Mouse (Mus musculus) intestine, postnatal 0 days (tissue): ENCODE data around the gene Mid1. TPM values are rescaled to one million over a fixed set of nuclear protein-coding genes. Genes with fewer than 3 reads are reported as not detected.
A peak's percentile ranks its signal among the peaks of the same experiment; 100 is the strongest.

ENCODE experiments used
- ATAC-seq: fragments of 200-750 bp; cut with Nextera tagmentation; 2 replicates; pipeline ENCODE4 v1.8.0; 2017; ENCODE audit warnings: mild to moderate bottlenecking, moderate TSS enrichment, moderate library complexity
- H3K27ac ChIP-seq: fragments of 300-500 bp; sonication (generic); 2 replicates; pipeline ENCODE4 v1.5.1; 2014; ENCODE audit warnings: mild to moderate bottlenecking, low read depth, low read length, moderate library complexity
- H3K27me3 ChIP-seq: fragments of 300-500 bp; sonication (generic); replicated peaks from 2 replicates; pipeline ENCODE4 v1.6.1; 2014; ENCODE audit warnings: low read length, mixed read lengths; ENCODE audit not compliant: control insufficient read depth, insufficient read depth
- H3K36me3 ChIP-seq: fragments of 300-500 bp; sonication (generic); 2 replicates; pipeline ENCODE4 v1.6.1; 2014; ENCODE audit warnings: mild to moderate bottlenecking, moderate library complexity; ENCODE audit not compliant: control insufficient read depth, insufficient read depth
- H3K4me1 ChIP-seq: fragments of 300-500 bp; sonication (generic); replicated peaks from 2 replicates; pipeline ENCODE4 v1.6.1; 2014; ENCODE audit warnings: antibody characterized with exemption, low read length, mixed read lengths; ENCODE audit not compliant: control insufficient read depth, insufficient read depth
- H3K4me2 ChIP-seq: fragments of 300-500 bp; sonication (generic); replicated peaks from 2 replicates; pipeline ENCODE4 v1.6.1; 2014; ENCODE audit warnings: low read depth, mild to moderate bottlenecking, moderate library complexity
- H3K4me3 ChIP-seq: fragments of 300-500 bp; sonication (generic); 2 replicates; pipeline ENCODE4 v1.5.1; 2014; ENCODE audit warnings: low read depth, low read length
- H3K9ac ChIP-seq: fragments of 300-500 bp; sonication (generic); 2 replicates; pipeline ENCODE4 v1.6.1; 2014; ENCODE audit warnings: mild to moderate bottlenecking, low read depth, low read length
- H3K9me3 ChIP-seq: fragments of 300-500 bp; sonication (generic); 2 replicates; pipeline ENCODE4 v1.6.1; 2016; ENCODE audit warnings: mixed run types; ENCODE audit not compliant: control insufficient read depth
- CTCF ChIP-seq: sonication (generic); IDR thresholded peaks from 2 replicates; pipeline ENCODE4 v1.5.1; 2016; ENCODE audit warnings: low read depth, mild to moderate bottlenecking, control low read depth, antibody characterized with exemption, moderate library complexity
- WGBS: fragments of 180-500 bp; shearing (Covaris S2); extraction: QIAGEN DNeasy Blood & Tissue Kit; methylation state at CpG from one replicate; pipeline ENCODE4 v1.1.7; 2014; 5-methylcytosine and 5-hydroxymethylcytosine counted together
- polyA plus RNA-seq: library from polyadenylated mRNA; unstranded; fragments of >200 nt; fragmentation: Nextera tagmentation; extraction: Ambion mirVana; gene quantifications from 2 replicates; pipeline ENCODE4 v1.2.1, GENCODE M21; 2015

Gene Mid1
- 1.4 and 1.7 TPM in 2 replicates for polyA plus RNA-seq

GRCm38 (mm10) chrX:169685131-169685530 is at the start of gene Mid1:
Gene Mid1 (plus strand): TSS chrX:169685199.
- Histone ChIP-seq H3K36me3 (no peaks in the 10 kb centered on the region), H3K9ac (no peak within 1 kb of the TSS), H3K4me3 (peak within 1 kb of the TSS; percentile 20), H3K27me3 (no peaks in the 10 kb centered on the region), H3K4me1 (no peaks in the 10 kb centered on the region), H3K4me2 (peak within 1 kb of the TSS; percentile 53), H3K9me3 (no peaks in the 10 kb centered on the region), H3K27ac (no peak within 1 kb of the TSS)
- ATAC-seq, result no peak
- 24% methylated on average over 10 of the region's 10 CpGs for WGBS
- TF ChIP-seq CTCF, result no peak

GRCm38 (mm10) chrX:169673056-169673455 is 11.9 kb upstream of the Mid1 start:
- H3K9ac ChIP-seq, result no peak overlapping the region
- ATAC-seq, result no peak

GRCm38 (mm10) chrX:169676313-169676712 is 8.7 kb upstream of the Mid1 start:
- H3K4me3 ChIP-seq, result no peak overlapping the region
- TF ChIP-seq CTCF, result no peak
- H3K9me3 ChIP-seq, result no peaks in the 10 kb centered on the region
- H3K4me1 ChIP-seq, result no peaks in the 10 kb centered on the region
- no peak for ATAC-seq
- 41% methylated on average over 4 of the region's 4 CpGs for WGBS
- no peaks in the 10 kb centered on the region for H3K27me3 ChIP-seq
- H3K9ac ChIP-seq, result no peak overlapping the region
- no peak overlapping the region for H3K27ac ChIP-seq
- no peaks in the 10 kb centered on the region for H3K36me3 ChIP-seq
- no peak overlapping the region for H3K4me2 ChIP-seq

More at GRCm38 (mm10) chrX:169673056-169673455, 11.9 kb upstream of the Mid1 start:
- no peak for TF ChIP-seq CTCF
- Histone ChIP-seq H3K27me3 (no peaks in the 10 kb centered on the region), H3K9me3 (no peaks in the 10 kb centered on the region), H3K27ac (no peak overlapping the region), H3K4me2 (no peak overlapping the region), H3K36me3 (no peaks in the 10 kb centered on the region), H3K4me3 (no peak overlapping the region), H3K4me1 (no peaks in the 10 kb centered on the region)

- 27% methylated on average over 8 of the region's 8 CpGs for WGBS
- Histone ChIP-seq H3K9me3 (no peaks in the 10 kb centered on the region), H3K27me3 (no peaks in the 10 kb centered on the region), H3K36me3 (no peaks in the 10 kb centered on the region), H3K27ac (no peak overlapping the region), H3K4me1 (no peaks in the 10 kb centered on the region), H3K4me3 (peak overlapping the region; percentile 20; the same call in 1 of the 2 replicates), H3K4me2 (peak overlapping the region; percentile 53; the same call in 1 of the 2 replicates), H3K9ac (no peak overlapping the region)
- ATAC-seq, result no peak
- TF ChIP-seq CTCF, result no peak
Observed at GRCm38 (mm10) chrX:169685731-169686130, 732 bp downstream of the Mid1 start.

- no peak for ATAC-seq
- no peaks in the 10 kb centered on the region for H3K4me1 ChIP-seq
- no peaks in the 10 kb centered on the region for H3K27me3 ChIP-seq
- no peaks in the 10 kb centered on the region for H3K9me3 ChIP-seq
- no peak overlapping the region for H3K4me3 ChIP-seq
- H3K27ac ChIP-seq, result no peak overlapping the region
- 47% methylated on average over 2 of the region's 2 CpGs for WGBS
- no peak for TF ChIP-seq CTCF
- no peaks in the 10 kb centered on the region for H3K36me3 ChIP-seq
- no peak overlapping the region for H3K9ac ChIP-seq
- no peak overlapping the region for H3K4me2 ChIP-seq
Observed at GRCm38 (mm10) chrX:169691217-169691616, 6.2 kb downstream of the Mid1 start.

- no peak overlapping the region for H3K4me2 ChIP-seq
- H3K9me3 ChIP-seq, result no peaks in the 10 kb centered on the region
- no peaks in the 10 kb centered on the region for H3K36me3 ChIP-seq
- no peaks in the 10 kb centered on the region for H3K27me3 ChIP-seq
- H3K9ac ChIP-seq, result no peak overlapping the region
- H3K4me1 ChIP-seq, result no peaks in the 10 kb centered on the region
- 44% methylated on average over 2 of the region's 2 CpGs for WGBS
- no peak overlapping the region for H3K4me3 ChIP-seq
- no peak overlapping the region for H3K27ac ChIP-seq
- no peak for TF ChIP-seq CTCF
- ATAC-seq, result no peak
Observed at GRCm38 (mm10) chrX:169691675-169692074, 6.7 kb downstream of the Mid1 start.
